Mouse (Mus musculus) embryonic facial prominence, embryonic 13.5 days (tissue): ENCODE data around the gene Mark1. TPM values are rescaled to one million over a fixed set of nuclear protein-coding genes. Genes with fewer than 3 reads are reported as not detected.
A peak's percentile ranks its signal among the peaks of the same experiment; 100 is the strongest.

ENCODE experiments used
- ATAC-seq: fragments of 200-750 bp; cut with Nextera tagmentation; 2 replicates; pipeline ENCODE4 v1.8.0; 2017; ENCODE audit warnings: low read depth; ENCODE audit not compliant: insufficient number of reproducible peaks, insufficient read depth, low FRiP score, low TSS enrichment
- H3K27ac ChIP-seq: fragments of 300-500 bp; sonication (generic); 2 replicates; pipeline ENCODE4 v1.5.1; 2015; ENCODE audit warnings: moderate library complexity, mild to moderate bottlenecking, inconsistent platforms
- H3K27me3 ChIP-seq: fragments of 300-500 bp; sonication (generic); 2 replicates; pipeline ENCODE4 v1.6.1; 2015; ENCODE audit warnings: mild to moderate bottlenecking, inconsistent platforms
- H3K36me3 ChIP-seq: fragments of 300-500 bp; sonication (generic); 2 replicates; pipeline ENCODE4 v1.6.1; 2015; ENCODE audit warnings: mild to moderate bottlenecking, inconsistent platforms
- H3K4me1 ChIP-seq: fragments of 300-500 bp; sonication (generic); 2 replicates; pipeline ENCODE4 v1.6.1; 2015; ENCODE audit warnings: inconsistent platforms
- H3K4me2 ChIP-seq: fragments of 300-500 bp; sonication (generic); 2 replicates; pipeline ENCODE4 v1.6.1; 2015; ENCODE audit warnings: moderate library complexity, mild to moderate bottlenecking, inconsistent platforms
- H3K4me3 ChIP-seq: fragments of 300-500 bp; sonication (generic); 2 replicates; pipeline ENCODE4 v1.5.1; 2015; ENCODE audit warnings: mild to moderate bottlenecking, inconsistent platforms
- H3K9ac ChIP-seq: fragments of 300-500 bp; sonication (generic); 2 replicates; pipeline ENCODE4 v1.6.1; 2015; ENCODE audit warnings: mild to moderate bottlenecking, inconsistent platforms
- H3K9me3 ChIP-seq: fragments of 300-500 bp; sonication (generic); 2 replicates; pipeline ENCODE4 v1.6.1; 2016; ENCODE audit warnings: inconsistent platforms
- WGBS: fragments of 180-500 bp; shearing (Covaris S2); methylation state at CpG from one replicate; pipeline ENCODE4 v1.1.7; 2015; ENCODE audit warnings: mixed read lengths; 5-methylcytosine and 5-hydroxymethylcytosine counted together
- polyA plus RNA-seq: library from polyadenylated mRNA; unstranded; fragments of >200 nt; fragmentation: Nextera tagmentation; extraction: Ambion mirVana; gene quantifications from 2 replicates; pipeline ENCODE4 v1.2.1, GENCODE M21; 2015

Gene Mark1
- polyA plus RNA-seq, 1 experiment from 2014 or later, result 4.5 TPM

GRCm38 (mm10) chr1:184997466-184997865 is 1.9 kb downstream of the Mark1 start:
- Histone ChIP-seq H3K36me3 (no peaks in the 10 kb centered on the region), H3K4me1 (peaks cover 28% of the 10 kb centered on the region), H3K9ac (no peak overlapping the region; the same call in 1 of the 2 replicates), H3K4me3 (peak overlapping the region; percentile 88), H3K27me3 (no peaks in the 10 kb centered on the region), H3K4me2 (peak overlapping the region; percentile 75), H3K9me3 (no peaks in the 10 kb centered on the region), H3K27ac (no peak overlapping the region)
- no peak for ATAC-seq
- WGBS, result 45% methylated on average over 11 of the region's 11 CpGs

- H3K9me3 ChIP-seq, result no peaks in the 10 kb centered on the region
- H3K36me3 ChIP-seq, result no peaks in the 10 kb centered on the region
- no peak for ATAC-seq
- no peak overlapping the region for H3K4me2 ChIP-seq
- no peaks in the 10 kb centered on the region for H3K27me3 ChIP-seq
- no peak overlapping the region for H3K27ac ChIP-seq
- peaks cover 24% of the 10 kb centered on the region for H3K4me1 ChIP-seq
- no peak overlapping the region for H3K9ac ChIP-seq
- no peak overlapping the region for H3K4me3 ChIP-seq
- 86% methylated on average over 4 of the region's 4 CpGs for WGBS
These were observed 4.0 kb downstream of the Mark1 start for GRCm38 (mm10) chr1:184995335-184995734.

- WGBS, result 93% methylated on average over 10 of the region's 10 CpGs
- no peak overlapping the region for H3K4me2 ChIP-seq
- no peaks in the 10 kb centered on the region for H3K9me3 ChIP-seq
- H3K9ac ChIP-seq, result no peak overlapping the region
- no peak overlapping the region for H3K27ac ChIP-seq
- no peak for ATAC-seq
- peaks cover 18% of the 10 kb centered on the region; the same call in 1 of the 2 replicates for H3K4me1 ChIP-seq
- H3K27me3 ChIP-seq, result no peaks in the 10 kb centered on the region
- H3K36me3 ChIP-seq, result no peaks in the 10 kb centered on the region
- H3K4me3 ChIP-seq, result no peak overlapping the region
These were observed 8.2 kb downstream of the Mark1 start for GRCm38 (mm10) chr1:184991191-184991590.

- Histone ChIP-seq H3K4me1 (peaks cover 29% of the 10 kb centered on the region), H3K36me3 (no peaks in the 10 kb centered on the region), H3K27me3 (no peaks in the 10 kb centered on the region), H3K9me3 (no peaks in the 10 kb centered on the region), H3K4me3 (no peak overlapping the region), H3K4me2 (no peak overlapping the region), H3K9ac (0 out of 2 replicates have a peak overlapping the region, but pooled peaks have one; percentile 27), H3K27ac (no peak overlapping the region)
- 37% methylated on average over 2 of the region's 2 CpGs for WGBS
- no peak for ATAC-seq
These were observed 12.6 kb downstream of the Mark1 start for GRCm38 (mm10) chr1:184986748-184987147.

GRCm38 (mm10) chr1:184984723-184985122 is 14.6 kb downstream of the Mark1 start:
- no peak overlapping the region for H3K27ac ChIP-seq
- no peaks in the 10 kb centered on the region for H3K9me3 ChIP-seq
- 0 out of 2 replicates have a peak, but pooled peaks cover 3% of the 10 kb centered on the region for H3K36me3 ChIP-seq
- H3K4me2 ChIP-seq, result no peak overlapping the region
- WGBS, result 84% methylated on average over 2 of the region's 2 CpGs
- no peaks in the 10 kb centered on the region for H3K27me3 ChIP-seq
- ATAC-seq, result no peak
- H3K4me1 ChIP-seq, result peaks cover 29% of the 10 kb centered on the region
- no peak overlapping the region for H3K9ac ChIP-seq
- no peak overlapping the region for H3K4me3 ChIP-seq

- Histone ChIP-seq H3K9ac (no peak overlapping the region), H3K36me3 (0 out of 2 replicates have a peak, but pooled peaks cover 3% of the 10 kb centered on the region), H3K9me3 (no peaks in the 10 kb centered on the region), H3K27me3 (no peaks in the 10 kb centered on the region), H3K4me1 (peaks cover 28% of the 10 kb centered on the region), H3K27ac (no peak overlapping the region), H3K4me2 (no peak overlapping the region), H3K4me3 (no peak overlapping the region)
- 37% methylated on average over 3 of the region's 3 CpGs for WGBS
- ATAC-seq, result no peak
These were observed 15.6 kb downstream of the Mark1 start for GRCm38 (mm10) chr1:184983751-184984150.

- Histone ChIP-seq H3K27ac (no peak overlapping the region), H3K4me3 (no peak overlapping the region), H3K36me3 (no peaks in the 10 kb centered on the region), H3K4me2 (no peak overlapping the region), H3K4me1 (no peaks in the 10 kb centered on the region), H3K9ac (no peak overlapping the region), H3K9me3 (no peaks in the 10 kb centered on the region), H3K27me3 (no peaks in the 10 kb centered on the region)
- 70% methylated on average over 8 of the region's 8 CpGs for WGBS
- no peak for ATAC-seq
These were observed 27.1 kb downstream of the Mark1 start for GRCm38 (mm10) chr1:184972214-184972776.

- H3K4me2 ChIP-seq, result no peak overlapping the region
- H3K27me3 ChIP-seq, result no peaks in the 10 kb centered on the region
- no peak for ATAC-seq
- no peak overlapping the region for H3K27ac ChIP-seq
- no peak overlapping the region for H3K4me3 ChIP-seq
- H3K4me1 ChIP-seq, result peaks cover 4% of the 10 kb centered on the region
- WGBS, result 85% methylated on average over 4 of the region's 4 CpGs
- no peak overlapping the region for H3K9ac ChIP-seq
- H3K36me3 ChIP-seq, result no peaks in the 10 kb centered on the region
- H3K9me3 ChIP-seq, result no peaks in the 10 kb centered on the region
These were observed 30.0 kb downstream of the Mark1 start for GRCm38 (mm10) chr1:184969374-184969773.

GRCm38 (mm10) chr1:184965682-184966360 is 33.5 kb downstream of the Mark1 start:
- ATAC-seq, result no peak
- H3K4me1 ChIP-seq, result peaks cover 4% of the 10 kb centered on the region
- H3K36me3 ChIP-seq, result peaks cover 9% of the 10 kb centered on the region; the same call in 1 of the 2 replicates
- H3K4me2 ChIP-seq, result no peak overlapping the region
- no peaks in the 10 kb centered on the region for H3K27me3 ChIP-seq
- H3K9me3 ChIP-seq, result peaks cover 7% of the 10 kb centered on the region; the same call in 1 of the 2 replicates
- WGBS, result 61% methylated on average over 12 of the region's 12 CpGs
- H3K9ac ChIP-seq, result no peak overlapping the region
- H3K27ac ChIP-seq, result no peak overlapping the region
- no peak overlapping the region for H3K4me3 ChIP-seq

- H3K36me3 ChIP-seq, result peaks cover 11% of the 10 kb centered on the region; the same call in 1 of the 2 replicates
- H3K4me1 ChIP-seq, result peaks cover 4% of the 10 kb centered on the region
- ATAC-seq, result 0 out of 2 replicates have a peak, but pooled peaks have one; percentile 62
- H3K4me3 ChIP-seq, result no peak overlapping the region
- H3K9me3 ChIP-seq, result peaks cover 7% of the 10 kb centered on the region; the same call in 1 of the 2 replicates
- H3K4me2 ChIP-seq, result no peak overlapping the region
- no peak overlapping the region for H3K27ac ChIP-seq
- no peaks in the 10 kb centered on the region for H3K27me3 ChIP-seq
- 69% methylated on average over 12 of the region's 12 CpGs for WGBS
- H3K9ac ChIP-seq, result no peak overlapping the region; the same call in 1 of the 2 replicates
These were observed 36.2 kb downstream of the Mark1 start for GRCm38 (mm10) chr1:184963121-184963693.

GRCm38 (mm10) chr1:184961853-184962252 is 37.5 kb downstream of the Mark1 start:
- H3K27ac ChIP-seq, result no peak overlapping the region
- H3K36me3 ChIP-seq, result peaks cover 18% of the 10 kb centered on the region; the same call in 1 of the 2 replicates
- H3K27me3 ChIP-seq, result no peaks in the 10 kb centered on the region
- WGBS, result 81% methylated on average over 5 of the region's 5 CpGs
- no peak overlapping the region for H3K4me3 ChIP-seq
- H3K4me1 ChIP-seq, result peaks cover 4% of the 10 kb centered on the region
- ATAC-seq, result no peak
- no peak overlapping the region for H3K4me2 ChIP-seq
- no peak overlapping the region for H3K9ac ChIP-seq
- peaks cover 9% of the 10 kb centered on the region; the same call in 1 of the 2 replicates for H3K9me3 ChIP-seq
